Mouse (Mus musculus): ENCODE results near the gene Bglap.
A peak's percentile ranks its signal among the peaks of the same experiment; 100 is the strongest.

Bglap gene

GRCm38 (mm10) chr3:88339006-88339405 lies 45.3 kb downstream of the Bglap start:
- no peak for DNase-seq

GRCm38 (mm10) chr3:88338316-88338715 lies 45.9 kb downstream of the Bglap start:
- no peak for DNase-seq

GRCm38 (mm10) chr3:88337367-88338020 lies 46.8 kb downstream of the Bglap start:
- DNase-seq, result peak; percentile 21

GRCm38 (mm10) chr3:88336058-88337013 lies 47.9 kb downstream of the Bglap start, which contains the start of the genes Tmem79 and Smg5:
Tmem79 (minus strand) TSS chr3:88336148.
Smg5 (plus strand) TSS chr3:88336260.
- peak; percentile 97 for DNase-seq

- peak; percentile 48 for DNase-seq
Measured at GRCm38 (mm10) chr3:88335436-88336053, 48.7 kb downstream of the Bglap start.

- no peak for DNase-seq
Measured at GRCm38 (mm10) chr3:88334902-88335435, 49.3 kb downstream of the Bglap start.

- peak; percentile 59 for DNase-seq
Measured at GRCm38 (mm10) chr3:88334029-88334658, 50.1 kb downstream of the Bglap start.
